Mouse (Mus musculus) ES-E14 (cell line): ENCODE measurements around the gene Ldhc.

ENCODE experiments used
- CHD2 ChIP-seq: IDR thresholded peaks from 2 replicates; pipeline ENCODE4 v1.6.1; 2014; ENCODE audit warnings: mild to moderate bottlenecking, low read depth, low read length, inconsistent platforms
- HCFC1 ChIP-seq: IDR thresholded peaks from 2 replicates; pipeline ENCODE4 v1.6.1; 2012; ENCODE audit warnings: low read length, inconsistent platforms, borderline replicate concordance; ENCODE audit not compliant: insufficient read depth
- MAFK ChIP-seq: IDR thresholded peaks from 2 replicates; pipeline ENCODE4 v1.6.1; 2014; ENCODE audit warnings: mild to moderate bottlenecking, low read depth, low read length, inconsistent platforms; ENCODE audit not compliant: insufficient read depth
- ZC3H11A ChIP-seq: IDR thresholded peaks from 2 replicates; pipeline ENCODE4 v1.6.1; 2012; ENCODE audit warnings: low read depth, mild to moderate bottlenecking, inconsistent platforms, low read length, borderline replicate concordance
- ZNF384 ChIP-seq: IDR thresholded peaks from 2 replicates; pipeline ENCODE4 v1.6.1; 2012; ENCODE audit warnings: low read depth, low read length, inconsistent platforms

GRCm38 (mm10) chr7:46871988-46872387 is 11.0 kb downstream of the Ldhc start:
- TF ChIP-seq CHD2 (no peak), ZC3H11A (no peak), HCFC1 (no peak), ZNF384 (no peak), MAFK (no peak)
